Mouse (Mus musculus) lung, adult 2 months (tissue): ENCODE results near the gene Adamts12.

Experiments used
- CTCF ChIP-seq: fragments of 200-500 bp; IDR thresholded peaks from 2 replicates; pipeline ENCODE4 v1.5.1; 2011; ENCODE audit warnings: mild to moderate bottlenecking, low read length, control low read depth; ENCODE audit not compliant: insufficient read depth
- POLR2A ChIP-seq: fragments of 200-500 bp; IDR thresholded peaks from 2 replicates; pipeline ENCODE4 v1.6.1; 2011; ENCODE audit warnings: low read depth, mild to moderate bottlenecking, control low read depth, low read length, borderline replicate concordance; ENCODE audit errors: extremely low read depth

DNA sequence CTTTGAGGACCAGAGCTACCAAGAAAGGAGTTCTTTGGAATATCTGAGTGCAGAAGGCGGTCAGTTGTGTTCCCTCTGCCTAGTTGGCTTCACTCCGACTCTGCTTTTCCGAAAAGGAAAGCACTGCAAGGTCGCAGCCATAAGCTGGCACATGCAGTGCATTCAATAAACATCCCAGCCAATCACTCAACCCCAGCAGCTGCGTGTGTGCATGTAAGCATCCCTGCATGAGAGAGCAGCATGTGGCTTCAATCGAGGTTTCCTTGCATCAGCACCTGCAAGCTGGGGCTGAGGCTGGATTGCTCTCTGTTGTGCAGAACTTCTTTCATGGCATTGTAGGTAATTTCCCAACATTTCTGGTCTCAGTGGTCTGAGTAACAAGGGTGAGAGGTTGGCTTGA lies 230.4 kb downstream of the Adamts12 start:
- no peak for TF ChIP-seq POLR2A
- no peak for TF ChIP-seq CTCF
